Mouse (Mus musculus) spleen, adult 12 weeks (tissue): ENCODE data around the gene Wipf1.

ENCODE experiments used
- DNase-seq: peaks from one replicate; pipeline ENCODE4 v3.0.0; 2022; ENCODE audit warnings: low spot score

Wipf1 gene

DNA sequence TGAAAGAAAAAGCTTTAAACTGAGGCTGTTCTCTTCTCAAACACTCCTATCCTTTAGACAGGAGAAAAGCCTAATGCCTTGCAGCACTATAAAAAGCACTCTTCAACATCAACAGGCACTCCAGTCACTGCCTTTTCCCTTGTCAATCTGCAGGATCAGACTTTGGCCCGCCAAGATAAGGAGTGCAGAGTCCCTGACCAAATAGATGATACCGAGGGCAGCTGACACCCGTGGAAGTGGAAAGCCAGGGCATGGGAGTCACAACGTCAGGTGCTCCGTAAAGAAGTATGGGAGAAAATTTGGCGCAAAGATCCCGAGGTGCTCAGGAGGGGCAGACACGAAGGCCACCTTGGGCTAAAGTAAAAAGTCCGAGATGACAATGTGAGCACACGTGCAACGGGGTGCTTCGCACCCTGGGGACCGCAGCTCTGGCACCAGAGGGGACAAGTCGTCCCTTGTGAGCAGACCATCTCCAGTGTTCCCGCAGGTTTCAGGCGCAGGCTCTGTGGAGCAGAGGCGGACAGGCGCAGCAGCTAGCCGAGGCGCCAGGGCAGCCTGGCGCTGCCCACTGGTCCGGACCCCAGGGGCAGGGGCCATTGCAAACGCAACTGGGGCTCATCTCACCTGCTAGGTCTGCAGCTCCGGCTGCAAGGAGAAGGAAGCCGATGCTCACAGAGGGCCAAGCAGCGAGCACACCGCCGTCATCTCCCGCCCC, 143.7 kb downstream of the Wipf1 start:
- DNase-seq: no peak

DNA sequence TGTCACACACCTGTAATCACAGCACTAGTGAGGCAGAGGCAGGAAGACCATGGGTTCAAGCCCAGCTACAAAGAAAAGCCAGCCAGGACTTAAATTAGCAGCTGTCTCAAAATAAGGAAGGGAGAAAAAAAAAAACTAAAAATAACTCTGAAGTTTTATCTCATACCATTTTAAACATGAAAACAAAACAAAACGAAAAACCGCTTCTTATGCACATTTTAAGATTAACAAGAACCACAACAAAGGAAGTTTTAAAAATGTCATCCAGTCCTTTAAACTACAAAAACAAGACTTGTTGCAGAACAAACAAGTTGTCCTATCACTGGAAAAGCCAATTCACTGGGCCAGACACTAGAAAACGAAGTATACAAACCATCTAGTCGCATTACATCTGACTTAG, 144.4 kb downstream of the Wipf1 start:
- no peak for DNase-seq

DNA sequence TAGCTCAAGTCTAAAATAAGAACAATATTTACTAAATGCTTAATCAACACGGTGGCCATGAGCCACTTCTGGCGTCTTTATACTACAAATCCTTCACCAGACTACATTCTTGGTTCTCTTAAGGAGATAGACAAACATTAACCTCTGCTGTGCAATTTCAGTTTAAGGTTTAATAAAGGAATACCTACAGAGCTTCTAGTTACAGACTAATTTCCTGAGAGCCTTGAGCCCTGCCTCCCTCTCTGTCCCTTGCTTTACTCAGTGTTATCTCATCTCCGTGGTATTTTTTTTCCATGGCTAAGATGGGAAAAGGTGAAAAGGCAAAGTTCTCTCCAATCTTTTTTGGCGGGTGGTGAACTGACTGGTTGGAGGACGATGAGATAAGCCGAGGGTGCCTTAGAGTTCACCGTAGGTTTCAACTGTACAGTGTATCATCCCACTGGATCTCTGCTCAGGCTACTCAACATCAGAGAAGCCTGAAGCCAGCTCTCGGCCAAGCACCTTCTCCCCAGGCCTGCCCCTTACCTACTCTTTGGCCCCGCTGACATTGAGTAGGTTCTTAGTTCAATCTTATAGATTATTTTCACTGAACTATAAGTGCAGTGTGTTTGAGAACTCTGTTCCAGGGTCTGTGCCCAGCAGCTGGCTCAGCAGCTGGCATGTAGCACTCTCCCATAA, 149.1 kb downstream of the Wipf1 start:
- DNase-seq: no peak

DNA sequence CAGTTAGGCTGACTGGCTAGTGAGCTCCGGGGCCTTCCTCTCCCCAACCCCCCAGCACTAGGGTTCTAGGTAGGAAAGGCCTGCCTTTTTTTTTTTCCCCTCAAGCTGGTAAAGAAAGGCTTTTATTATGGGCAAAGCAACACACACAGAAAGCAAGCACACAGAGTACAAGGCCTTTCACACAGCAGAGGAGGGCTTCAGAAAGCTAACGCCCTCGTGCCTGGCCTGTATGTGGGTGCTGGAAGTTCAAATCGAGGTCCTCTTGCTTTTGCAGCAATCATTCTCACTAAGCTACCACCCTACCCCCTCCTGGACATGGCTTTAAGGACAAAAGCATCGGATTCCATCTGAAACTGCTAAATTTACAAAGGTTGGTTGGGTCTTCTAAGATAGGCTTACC, 149.9 kb downstream of the Wipf1 start:
- DNase-seq: no peak
